Mouse (Mus musculus) lung, adult 2 months (tissue): Measurements from ENCODE around the gene Gm6803.
"Not testable (repeated sequence)": the region's sequence is repeated elsewhere in the genome, so short reads cannot be mapped to it uniquely, and the experiment has no call there.

ENCODE experiments used
- CTCF ChIP-seq: fragments of 200-500 bp; IDR thresholded peaks from 2 replicates; pipeline ENCODE4 v1.5.1; 2011; ENCODE audit warnings: mild to moderate bottlenecking, low read length, control low read depth; ENCODE audit not compliant: insufficient read depth
- POLR2A ChIP-seq: fragments of 200-500 bp; IDR thresholded peaks from 2 replicates; pipeline ENCODE4 v1.6.1; 2011; ENCODE audit warnings: low read depth, mild to moderate bottlenecking, control low read depth, low read length, borderline replicate concordance; ENCODE audit errors: extremely low read depth

- TF ChIP-seq CTCF, POLR2A: not testable (repeated sequence)
Measured at GRCm38 (mm10) chr12:88004118-88004517, 14.5 kb downstream of the Gm6803 start.
